Mouse (Mus musculus) MEL (cell line): Measurements from ENCODE around the gene Aldh1a7. TPM values are rescaled to one million over a fixed set of nuclear protein-coding genes. Genes with fewer than 3 reads are reported as not detected.
"Not testable (repeated sequence)": the region's sequence is repeated elsewhere in the genome, so short reads cannot be mapped to it uniquely, and the experiment has no call there.

Experiments
- DNase-seq: peaks from one replicate; pipeline ENCODE4 v3.0.0; 2011; ENCODE audit warnings: low read depth, low spot score
- H3K27ac ChIP-seq: 2 replicates; pipeline ENCODE4 v1.5.1; 2012; ENCODE audit warnings: low read depth, mild to moderate bottlenecking, control low read depth, low read length, moderate library complexity; ENCODE audit not compliant: control insufficient read depth
- H3K27me3 ChIP-seq, 2 experiments: fragments of 150-350 bp in 1 of 2; sonication (generic) in 1 of 2; 2 replicates each; pipeline ENCODE4 v1.6.1; 2012; ENCODE audit warnings: low read length in 2 of 2, mild to moderate bottlenecking in 2 of 2, improper control_type of control experiment in 1 of 2, moderate library complexity in 1 of 2; ENCODE audit not compliant: insufficient read depth in 2 of 2, control insufficient read depth in 1 of 2
- H3K36me3 ChIP-seq, 2 experiments: 2 replicates each; pipeline ENCODE4 v1.6.1; 2012 to 2014; ENCODE audit warnings: low read length in 2 of 2, improper control_type of control experiment in 1 of 2, inconsistent platforms in 1 of 2, mild to moderate bottlenecking in 1 of 2; ENCODE audit not compliant: insufficient read depth in 2 of 2, control insufficient read depth in 1 of 2
- H3K4me1 ChIP-seq, 2 experiments: fragments of 150-350 bp in 1 of 2; sonication (generic) in 1 of 2; 2 replicates each; pipeline ENCODE4 v1.6.1; 2012; ENCODE audit warnings: low read length in 2 of 2, improper control_type of control experiment in 1 of 2, mild to moderate bottlenecking in 1 of 2; ENCODE audit not compliant: insufficient read depth in 2 of 2, control insufficient read depth in 1 of 2
- H3K4me3 ChIP-seq, 2 experiments: fragments of 150-350 bp in 1 of 2; sonication (generic) in 1 of 2; 2 replicates each; pipeline ENCODE4 v1.5.1; 2012; ENCODE audit warnings: low read depth in 2 of 2, low read length in 2 of 2, mild to moderate bottlenecking in 2 of 2, moderate library complexity in 2 of 2, control low read depth in 1 of 2, improper control_type of control experiment in 1 of 2; ENCODE audit not compliant: control insufficient read depth in 1 of 2, insufficient read depth in 1 of 2
- H3K79me2 ChIP-seq: 2 replicates; pipeline ENCODE4 v1.6.1; 2012; ENCODE audit warnings: mild to moderate bottlenecking, low read length, moderate library complexity; ENCODE audit not compliant: control insufficient read depth, poor library complexity, insufficient read depth
- H3K9ac ChIP-seq: 2 replicates; pipeline ENCODE4 v1.6.1; 2012; ENCODE audit warnings: low read depth, mild to moderate bottlenecking, control low read depth, low read length, moderate library complexity; ENCODE audit not compliant: control insufficient read depth, poor library complexity, severe bottlenecking
- H3K9me3 ChIP-seq: fragments of 150-350 bp; sonication (generic); replicated peaks from 2 replicates; pipeline ENCODE4 v1.6.1; 2012; ENCODE audit warnings: mild to moderate bottlenecking, low read length, improper control_type of control experiment, moderate library complexity; ENCODE audit not compliant: insufficient read depth
- CHD2 ChIP-seq: IDR thresholded peaks from 2 replicates; pipeline ENCODE4 v1.6.1; 2011; ENCODE audit warnings: low read length, improper control_type of control experiment
- CTCF ChIP-seq, 3 experiments: IDR thresholded peaks in 2 of 3; conservative IDR thresholded peaks in 1 of 3; 2 replicates each; pipeline ENCODE4 v1.5.1; 2011 to 2012; ENCODE audit warnings: low read length in 3 of 3, low read depth in 2 of 3, mild to moderate bottlenecking in 2 of 3, improper control_type of control experiment in 1 of 3, inconsistent platforms in 1 of 3, mixed read lengths in 1 of 3, moderate library complexity in 1 of 3; ENCODE audit not compliant: control insufficient read depth in 1 of 3, insufficient read depth in 1 of 3, poor library complexity in 1 of 3, severe bottlenecking in 1 of 3
- ELF1 ChIP-seq: IDR thresholded peaks from 2 replicates; pipeline ENCODE4 v1.6.1; 2014; ENCODE audit warnings: low read depth, mild to moderate bottlenecking, inconsistent platforms, low read length, improper control_type of control experiment, moderate library complexity
- HCFC1 ChIP-seq: IDR thresholded peaks from 2 replicates; pipeline ENCODE4 v1.6.1; 2012; ENCODE audit warnings: low read depth, mild to moderate bottlenecking, inconsistent platforms, low read length, improper control_type of control experiment, moderate library complexity
- JUND ChIP-seq: IDR thresholded peaks from 2 replicates; pipeline ENCODE4 v1.6.1; 2011; ENCODE audit warnings: low read depth, mild to moderate bottlenecking, improper control_type of control experiment, low read length
- KAT2A ChIP-seq: conservative IDR thresholded peaks from 2 replicates; pipeline ENCODE4 v1.6.1; 2012; ENCODE audit warnings: low read depth, low read length, improper control_type of control experiment, inconsistent platforms
- MAFK ChIP-seq: IDR thresholded peaks from 2 replicates; pipeline ENCODE4 v1.6.1; 2011; ENCODE audit warnings: low read depth, mild to moderate bottlenecking, low read length, improper control_type of control experiment, borderline replicate concordance
- MAX ChIP-seq: IDR thresholded peaks from 2 replicates; pipeline ENCODE4 v1.6.1; 2011; ENCODE audit warnings: low read length, improper control_type of control experiment
- MAZ ChIP-seq: IDR thresholded peaks from 2 replicates; pipeline ENCODE4 v1.6.1; 2012; ENCODE audit warnings: low read depth, mild to moderate bottlenecking, inconsistent platforms, low read length, improper control_type of control experiment
- MEF2A ChIP-seq: IDR thresholded peaks from 2 replicates; pipeline ENCODE4 v1.6.1; 2014; ENCODE audit warnings: low read depth, mild to moderate bottlenecking, inconsistent platforms, low read length, improper control_type of control experiment; ENCODE audit not compliant: poor library complexity, insufficient replicate concordance, severe bottlenecking; ENCODE audit errors: extremely low read depth
- MYC ChIP-seq: IDR thresholded peaks from 2 replicates; pipeline ENCODE4 v1.6.1; 2011; ENCODE audit warnings: low read depth, mild to moderate bottlenecking, low read length, improper control_type of control experiment, moderate library complexity
- NELFE ChIP-seq: IDR thresholded peaks from 2 replicates; pipeline ENCODE4 v1.6.1; 2011; ENCODE audit warnings: low read depth, low read length, improper control_type of control experiment
- NRF1 ChIP-seq: IDR thresholded peaks from 2 replicates; pipeline ENCODE4 v1.6.1; 2014; ENCODE audit warnings: low read depth, mild to moderate bottlenecking, inconsistent platforms, low read length, improper control_type of control experiment, moderate library complexity; ENCODE audit not compliant: poor library complexity, insufficient read depth, severe bottlenecking
- POLR2AphosphoS2 ChIP-seq: IDR thresholded peaks from 2 replicates; pipeline ENCODE4 v1.6.1; 2011; ENCODE audit warnings: low read length, improper control_type of control experiment
- RCOR1 ChIP-seq: IDR thresholded peaks from 2 replicates; pipeline ENCODE4 v1.6.1; 2012; ENCODE audit warnings: low read depth, mild to moderate bottlenecking, inconsistent platforms, low read length, improper control_type of control experiment
- SIN3A ChIP-seq: IDR thresholded peaks from 2 replicates; pipeline ENCODE4 v1.6.1; 2012; ENCODE audit warnings: low read length, improper control_type of control experiment, inconsistent platforms
- SMC3 ChIP-seq: IDR thresholded peaks from 2 replicates; pipeline ENCODE4 v1.6.1; 2011; ENCODE audit warnings: low read depth, low read length, improper control_type of control experiment
- TAL1 ChIP-seq: IDR thresholded peaks from 2 replicates; pipeline ENCODE4 v1.6.1; 2012; ENCODE audit warnings: mild to moderate bottlenecking, inconsistent platforms, low read length, moderate library complexity, mixed read lengths
- TCF12 ChIP-seq: IDR thresholded peaks from 2 replicates; pipeline ENCODE4 v1.6.1; 2014; ENCODE audit warnings: low read depth, mild to moderate bottlenecking, inconsistent platforms, low read length, improper control_type of control experiment, moderate library complexity
- UBTF ChIP-seq: IDR thresholded peaks from 2 replicates; pipeline ENCODE4 v1.6.1; 2012; ENCODE audit warnings: low read depth, mild to moderate bottlenecking, inconsistent platforms, low read length, improper control_type of control experiment, moderate library complexity, borderline replicate concordance; ENCODE audit not compliant: insufficient read depth
- USF1 ChIP-seq: IDR thresholded peaks from 2 replicates; pipeline ENCODE4 v1.6.1; 2014; ENCODE audit warnings: low read depth, mild to moderate bottlenecking, inconsistent platforms, low read length, improper control_type of control experiment, moderate library complexity
- USF2 ChIP-seq, 2 experiments: IDR thresholded peaks; 2 replicates each; pipeline ENCODE4 v1.6.1; 2011 to 2012; ENCODE audit warnings: improper control_type of control experiment in 2 of 2, low read length in 2 of 2, borderline replicate concordance in 1 of 2, inconsistent platforms in 1 of 2, low read depth in 1 of 2, mild to moderate bottlenecking in 1 of 2; ENCODE audit not compliant: insufficient read depth in 1 of 2
- ZC3H11A ChIP-seq: IDR thresholded peaks from 2 replicates; pipeline ENCODE4 v1.6.1; 2012; ENCODE audit warnings: low read depth, mild to moderate bottlenecking, inconsistent platforms, low read length, improper control_type of control experiment
- ZKSCAN1 ChIP-seq: IDR thresholded peaks from 2 replicates; pipeline ENCODE4 v1.6.1; 2012; ENCODE audit warnings: low read depth, mild to moderate bottlenecking, inconsistent platforms, low read length, improper control_type of control experiment, moderate library complexity
- ZMIZ1 ChIP-seq: IDR thresholded peaks from 2 replicates; pipeline ENCODE4 v1.6.1; 2012; ENCODE audit warnings: low read depth, mild to moderate bottlenecking, inconsistent platforms, low read length, improper control_type of control experiment, moderate library complexity
- ZNF384 ChIP-seq: IDR thresholded peaks from 2 replicates; pipeline ENCODE4 v1.6.1; 2012; ENCODE audit warnings: low read depth, mild to moderate bottlenecking, inconsistent platforms, low read length, improper control_type of control experiment
- polyA plus RNA-seq, 2 experiments: library from polyadenylated mRNA; stranded (reverse) in 1 of 2; unstranded in 1 of 2; fragments of >175 nt in 1 of 2; fragments of >200 nt in 1 of 2; gene quantifications; 2 replicates each; pipeline versions ENCODE4 v1.2.1 to v1.2.4; 2012; ENCODE audit warnings: low replicate concordance in 2 of 2, low read depth in 1 of 2; ENCODE audit not compliant: insufficient read length in 2 of 2, insufficient read depth in 1 of 2, missing spikeins in 1 of 2
- total RNA-seq: library from RNA; depleted of rRNA; stranded (reverse); fragments of 300-350 nt; gene quantifications from 2 replicates; pipeline ENCODE4 v1.2.3, GENCODE M21; 2012

Gene Aldh1a7
- total and polyA plus RNA-seq, 3 experiments = 0.03 TPM; not detected in 2

GRCm38 (mm10) chr19:20653082-20653676 lies 74.2 kb downstream of the Aldh1a7 start:
- TF ChIP-seq ZC3H11A = no peak
- TF ChIP-seq MAX = no peak
- TF ChIP-seq CTCF (IDR thresholded peaks at IDR 0.05 in 2 of 3, conservative IDR thresholded peaks at IDR 0.05 in 1 of 3; ENCODE audit: control insufficient read depth in 1 of 3, insufficient read depth in 1 of 3, low read depth in 2 of 3, low read length in 3 of 3, poor library complexity in 1 of 3, severe bottlenecking in 1 of 3) = no peak
- no peak for TF ChIP-seq USF1
- no peak for TF ChIP-seq TAL1
- TF ChIP-seq JUND = no peak
- TF ChIP-seq USF2 (IDR thresholded peaks at IDR 0.05; ENCODE audit: borderline replicate concordance in 1 of 2, insufficient read depth in 1 of 2, low read depth in 1 of 2, low read length in 2 of 2) = no peak
- TF ChIP-seq ZKSCAN1 = no peak
- no peak for TF ChIP-seq POLR2AphosphoS2
- TF ChIP-seq HCFC1 = no peak
- TF ChIP-seq MYC = no peak
- TF ChIP-seq MAFK = no peak
- TF ChIP-seq NELFE = no peak
- TF ChIP-seq RCOR1 = no peak
- TF ChIP-seq SMC3 = no peak
- no peak for TF ChIP-seq KAT2A
- TF ChIP-seq NRF1 = no peak
- TF ChIP-seq UBTF = no peak
- Histone ChIP-seq H3K36me3 (no peaks in the 10 kb centered on the region), H3K27me3 (no peaks in the 10 kb centered on the region), H3K9ac (no peak overlapping the region), H3K4me3 (no peak overlapping the region), H3K4me1 (no peaks in the 10 kb centered on the region), H3K27ac (no peak overlapping the region), H3K79me2 (no peaks in the 10 kb centered on the region), H3K9me3 (no peaks in the 10 kb centered on the region)
- no peak for DNase-seq

- no peaks in the 10 kb centered on the region for H3K79me2 ChIP-seq
- H3K4me3 ChIP-seq = no peak overlapping the region
- H3K9me3 ChIP-seq = no peaks in the 10 kb centered on the region
- no peak overlapping the region for H3K9ac ChIP-seq
- no peak overlapping the region for H3K27ac ChIP-seq
- H3K36me3 ChIP-seq = no peaks in the 10 kb centered on the region
- H3K4me1 ChIP-seq = no peaks in the 10 kb centered on the region
- TF ChIP-seq ELF1 (no peak), MAX (no peak), USF2 (IDR thresholded peaks at IDR 0.05; ENCODE audit: borderline replicate concordance in 1 of 2, insufficient read depth in 1 of 2, low read depth in 1 of 2, low read length in 2 of 2) (no peak), MAFK (no peak), MAZ (no peak), UBTF (no peak), TCF12 (no peak), MYC (no peak), KAT2A (no peak), HCFC1 (no peak), ZMIZ1 (no peak), SMC3 (no peak), RCOR1 (no peak), SIN3A (no peak), MEF2A (no peak), POLR2AphosphoS2 (no peak), ZNF384 (no peak), CHD2 (no peak)
- DNase-seq = no peak
- no peaks in the 10 kb centered on the region for H3K27me3 ChIP-seq
Measured at GRCm38 (mm10) chr19:20650008-20650407, 77.4 kb downstream of the Aldh1a7 start.

DNA sequence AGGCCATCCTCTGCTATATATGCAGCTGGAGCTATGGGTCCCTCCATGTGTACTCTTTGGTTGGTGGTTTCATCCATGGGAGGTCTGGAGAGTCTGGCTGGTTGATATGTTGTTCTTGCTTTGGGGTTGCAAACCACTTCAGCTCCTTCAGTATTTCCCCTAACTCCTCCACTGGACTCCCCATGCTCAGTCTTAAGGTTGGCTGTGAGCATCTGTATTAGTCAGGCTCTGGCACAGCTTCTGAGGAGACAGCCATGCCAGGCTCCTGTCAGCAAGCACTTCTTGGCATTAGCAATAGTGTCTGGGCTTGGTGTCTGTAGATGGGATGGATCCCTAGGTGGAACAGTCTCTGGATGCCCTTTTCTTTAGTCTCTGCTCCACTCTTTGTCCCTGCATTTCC lies 79.9 kb downstream of the Aldh1a7 start:
- H3K9me3 ChIP-seq, H3K4me3 ChIP-seq, H3K36me3 ChIP-seq, H3K79me2 ChIP-seq, DNase-seq, H3K4me1 ChIP-seq, H3K27ac ChIP-seq, H3K9ac ChIP-seq, H3K27me3 ChIP-seq: not testable (repeated sequence)
